Mouse (Mus musculus) stomach, postnatal 0 days (tissue): ENCODE data around the gene Gm9913. TPM values are rescaled to one million over a fixed set of nuclear protein-coding genes. Genes with fewer than 3 reads are reported as not detected.

Experiments
- ATAC-seq: fragments of 200-750 bp; cut with Nextera tagmentation; 2 replicates; pipeline ENCODE4 v1.8.0; 2017; ENCODE audit not compliant: low FRiP score, low TSS enrichment
- DNase-seq: peaks from one replicate; pipeline ENCODE4 v3.0.0-alpha.2; 2016; ENCODE audit warnings: low spot score
- H3K27ac ChIP-seq: fragments of 300-500 bp; sonication (generic); replicated peaks from 2 replicates; pipeline ENCODE4 v1.5.1; 2014; ENCODE audit warnings: mild to moderate bottlenecking, control low read depth
- H3K27me3 ChIP-seq: fragments of 300-500 bp; sonication (generic); 2 replicates; pipeline ENCODE4 v1.6.1; 2014; ENCODE audit warnings: low read length; ENCODE audit not compliant: control insufficient read depth, insufficient read depth
- H3K36me3 ChIP-seq: fragments of 300-500 bp; sonication (generic); 2 replicates; pipeline ENCODE4 v1.6.1; 2014; ENCODE audit warnings: low read length, mixed read lengths; ENCODE audit not compliant: control insufficient read depth, insufficient read depth
- H3K4me1 ChIP-seq: fragments of 300-500 bp; sonication (generic); replicated peaks from 2 replicates; pipeline ENCODE4 v1.6.1; 2014; ENCODE audit warnings: antibody characterized with exemption; ENCODE audit not compliant: control insufficient read depth, insufficient read depth
- H3K4me2 ChIP-seq: fragments of 300-500 bp; sonication (generic); replicated peaks from 2 replicates; pipeline ENCODE4 v1.6.1; 2014; ENCODE audit warnings: low read depth, mild to moderate bottlenecking, control low read depth, moderate library complexity
- H3K4me3 ChIP-seq: fragments of 300-500 bp; sonication (generic); 2 replicates; pipeline ENCODE4 v1.5.1; 2014; ENCODE audit warnings: low read depth, low read length, control low read depth
- H3K9ac ChIP-seq: fragments of 300-500 bp; sonication (generic); 2 replicates; pipeline ENCODE4 v1.6.1; 2014; ENCODE audit warnings: mild to moderate bottlenecking, low read length, control low read depth, mixed read lengths
- H3K9me3 ChIP-seq: fragments of 300-500 bp; sonication (generic); 2 replicates; pipeline ENCODE4 v1.6.1; 2016; ENCODE audit warnings: low read length; ENCODE audit not compliant: control insufficient read depth
- CTCF ChIP-seq: IDR thresholded peaks from 2 replicates; pipeline ENCODE4 v1.5.1; 2016; ENCODE audit warnings: antibody characterized with exemption, low read depth, mild to moderate bottlenecking, moderate library complexity
- EP300 ChIP-seq: optimal IDR thresholded peaks from 2 replicates; pipeline ENCODE3; 2016; ENCODE audit warnings: antibody characterized with exemption
- WGBS: fragments of 180-500 bp; shearing (Covaris S2); extraction: QIAGEN DNeasy Blood & Tissue Kit; methylation state at CpG from one replicate; pipeline ENCODE4 v1.1.7; 2014; 5-methylcytosine and 5-hydroxymethylcytosine counted together
- polyA plus RNA-seq: library from polyadenylated mRNA; unstranded; fragments of >200 nt; fragmentation: Nextera tagmentation; extraction: Ambion mirVana; gene quantifications from 2 replicates; pipeline ENCODE4 v1.2.1, GENCODE M21; 2015

The Gm9913 gene
- polyA plus RNA-seq, 1 experiment from 2014 or later, result 0.33 TPM

- TF ChIP-seq CTCF (no peak), EP300 (no peak)
- Histone ChIP-seq H3K4me2 (no peak overlapping the region), H3K27ac (no peak overlapping the region), H3K9ac (no peak overlapping the region), H3K4me1 (no peaks in the 10 kb centered on the region), H3K4me3 (no peak overlapping the region), H3K27me3 (no peaks in the 10 kb centered on the region), H3K9me3 (no peaks in the 10 kb centered on the region), H3K36me3 (no peaks in the 10 kb centered on the region)
- ATAC-seq, result no peak
- WGBS, result 61% methylated on average over 5 of the region's 5 CpGs
- no peak for DNase-seq
Observed at GRCm38 (mm10) chr2:125526566-125526965, 21.7 kb downstream of the Gm9913 start.

GRCm38 (mm10) chr2:125530665-125531064, 25.8 kb downstream of the Gm9913 start:
- no peaks in the 10 kb centered on the region for H3K4me1 ChIP-seq
- DNase-seq, result peak; percentile 19
- H3K36me3 ChIP-seq, result no peaks in the 10 kb centered on the region
- ATAC-seq, result peak; percentile 88
- no peak overlapping the region for H3K9ac ChIP-seq
- H3K27ac ChIP-seq, result peak overlapping the region; percentile 35; the same call in 1 of the 2 replicates
- no peak overlapping the region for H3K4me3 ChIP-seq
- H3K4me2 ChIP-seq, result no peak overlapping the region
- no peak for TF ChIP-seq CTCF
- TF ChIP-seq EP300, result no peak
- no peaks in the 10 kb centered on the region for H3K27me3 ChIP-seq
- 48% methylated on average over 6 of the region's 6 CpGs for WGBS
- H3K9me3 ChIP-seq, result no peaks in the 10 kb centered on the region

GRCm38 (mm10) chr2:125539640-125540039, 34.8 kb downstream of the Gm9913 start:
- ATAC-seq, result no peak
- no peaks in the 10 kb centered on the region for H3K27me3 ChIP-seq
- no peak for TF ChIP-seq CTCF
- no peak for TF ChIP-seq EP300
- H3K27ac ChIP-seq, result no peak overlapping the region
- DNase-seq, result no peak
- no peaks in the 10 kb centered on the region for H3K9me3 ChIP-seq
- H3K4me2 ChIP-seq, result no peak overlapping the region
- H3K36me3 ChIP-seq, result no peaks in the 10 kb centered on the region
- no peak overlapping the region for H3K4me3 ChIP-seq
- 85% methylated on average over 3 of the region's 3 CpGs for WGBS
- H3K4me1 ChIP-seq, result no peaks in the 10 kb centered on the region
- H3K9ac ChIP-seq, result no peak overlapping the region

GRCm38 (mm10) chr2:125540579-125540978, 35.7 kb downstream of the Gm9913 start:
- no peak for ATAC-seq
- Histone ChIP-seq H3K9ac (no peak overlapping the region), H3K4me3 (no peak overlapping the region), H3K4me2 (no peak overlapping the region), H3K27me3 (no peaks in the 10 kb centered on the region), H3K27ac (no peak overlapping the region), H3K9me3 (no peaks in the 10 kb centered on the region), H3K36me3 (no peaks in the 10 kb centered on the region), H3K4me1 (no peaks in the 10 kb centered on the region)
- 56% methylated on average over 7 of the region's 7 CpGs for WGBS
- DNase-seq, result no peak
- TF ChIP-seq EP300, result no peak
- TF ChIP-seq CTCF, result no peak

GRCm38 (mm10) chr2:125541451-125541850, 36.6 kb downstream of the Gm9913 start:
- Histone ChIP-seq H3K36me3 (no peaks in the 10 kb centered on the region), H3K4me2 (no peak overlapping the region), H3K9me3 (no peaks in the 10 kb centered on the region), H3K27ac (no peak overlapping the region), H3K4me1 (no peaks in the 10 kb centered on the region), H3K27me3 (no peaks in the 10 kb centered on the region), H3K4me3 (no peak overlapping the region), H3K9ac (no peak overlapping the region)
- no peak for ATAC-seq
- no peak for DNase-seq
- no peak for TF ChIP-seq EP300
- TF ChIP-seq CTCF, result no peak
- 61% methylated on average over 7 of the region's 7 CpGs for WGBS

DNA sequence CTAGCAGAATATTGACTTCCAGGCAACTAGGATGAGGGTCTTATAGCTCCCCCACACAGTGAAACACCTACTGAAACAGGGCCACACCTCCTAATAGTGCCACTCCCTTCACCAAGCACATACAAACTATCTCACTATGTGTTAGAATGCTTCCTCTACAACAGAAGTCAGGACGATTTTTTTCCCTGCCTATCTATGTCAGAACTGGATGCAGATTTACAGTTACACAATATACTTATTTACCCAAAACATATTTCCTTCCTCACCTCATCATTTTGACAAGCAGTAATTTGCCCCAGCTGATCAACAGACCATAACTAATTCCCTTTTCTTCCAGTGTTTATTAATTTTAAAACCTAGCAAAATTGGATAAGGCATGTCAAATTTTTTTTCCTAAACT, 38.8 kb downstream of the Gm9913 start:
- no peaks in the 10 kb centered on the region for H3K27me3 ChIP-seq
- no peaks in the 10 kb centered on the region for H3K4me1 ChIP-seq
- 58% methylated on average over 1 of the region's 1 CpGs for WGBS
- no peak for TF ChIP-seq CTCF
- TF ChIP-seq EP300, result no peak
- no peak overlapping the region for H3K27ac ChIP-seq
- ATAC-seq (no peak), DNase-seq (no peak)
- H3K4me2 ChIP-seq, result no peak overlapping the region
- no peaks in the 10 kb centered on the region for H3K9me3 ChIP-seq
- H3K4me3 ChIP-seq, result no peak overlapping the region
- H3K36me3 ChIP-seq, result no peaks in the 10 kb centered on the region
- no peak overlapping the region for H3K9ac ChIP-seq
